Mouse (Mus musculus) liver, adult (tissue): ENCODE measurements around the gene Ets1.

Experiments
- GATA4 ChIP-seq: IDR thresholded peaks from 2 replicates; pipeline ENCODE4 v1.6.1; 2014; ENCODE audit warnings: mild to moderate bottlenecking, low read length; ENCODE audit not compliant: insufficient replicate concordance

Gene Ets1

DNA sequence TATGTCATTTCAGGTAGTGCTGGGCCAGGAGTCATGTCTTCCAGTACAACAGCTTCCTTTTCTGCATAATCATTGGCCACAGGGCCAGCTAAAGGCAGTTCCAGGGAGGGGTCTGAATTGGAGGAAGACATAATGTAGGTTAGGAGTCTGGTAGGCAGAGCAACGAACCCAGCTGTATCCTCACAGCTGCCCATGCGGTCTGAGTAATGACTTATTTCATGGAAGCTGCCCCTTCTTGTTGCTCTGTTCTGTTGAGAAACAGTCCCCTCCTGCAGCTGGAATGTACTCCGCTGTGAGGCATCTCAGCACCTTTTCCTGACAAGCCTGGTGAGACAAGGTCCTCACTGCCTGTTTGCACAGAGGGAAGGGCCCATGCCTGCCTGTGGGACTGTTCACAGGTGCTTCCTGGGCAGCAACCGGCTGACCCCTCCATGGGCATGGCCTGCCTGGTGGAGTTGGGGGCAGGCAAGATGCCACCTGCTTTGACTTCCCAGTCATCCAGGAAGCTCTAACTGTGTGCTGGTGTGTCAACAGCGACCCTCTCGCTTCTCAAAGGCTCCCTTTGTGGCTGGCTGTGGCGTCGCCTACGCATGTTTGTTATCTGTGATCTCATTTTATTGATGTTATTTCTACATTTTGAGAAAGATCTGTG lies 69.9 kb downstream of the Ets1 start:
- no peak for TF ChIP-seq GATA4

DNA sequence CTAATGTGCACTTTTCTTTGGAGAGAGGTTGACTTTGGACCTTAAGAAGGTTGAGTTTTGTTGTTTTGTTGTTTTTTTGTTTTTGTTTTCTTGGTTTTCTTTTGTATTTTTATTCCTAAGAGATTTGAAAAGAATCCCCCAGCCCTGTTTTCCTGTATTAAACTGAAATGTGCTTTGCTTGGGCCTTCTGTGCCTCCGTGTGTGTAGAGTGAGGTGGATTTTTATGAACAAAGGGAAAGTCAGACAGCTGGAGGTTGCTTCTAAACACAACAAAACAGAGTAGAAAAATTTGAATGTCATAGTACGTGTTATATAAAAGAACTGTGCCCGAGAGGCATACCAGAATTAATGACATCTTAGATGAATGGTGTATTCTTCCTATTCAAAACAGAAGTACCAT lies 71.4 kb downstream of the Ets1 start:
- no peak for TF ChIP-seq GATA4

DNA sequence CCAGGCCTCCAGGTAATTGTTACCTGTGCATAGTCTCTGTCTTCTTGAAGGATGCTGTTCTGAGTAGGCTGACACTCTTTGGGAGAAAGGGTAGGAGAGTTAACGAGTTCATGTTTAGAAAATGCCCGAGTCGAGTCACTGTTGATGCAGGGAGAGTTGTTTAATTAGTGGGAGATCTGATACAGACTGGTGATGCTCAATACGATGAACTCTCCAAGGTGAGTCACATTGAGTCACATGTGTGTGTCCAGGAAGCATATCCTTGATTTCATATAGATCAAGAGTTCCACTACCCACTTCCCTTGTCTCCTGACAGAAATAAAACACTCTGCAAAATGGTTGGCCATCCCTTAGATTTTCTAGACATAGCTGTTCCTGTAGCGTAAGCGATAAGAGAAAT lies 72.5 kb downstream of the Ets1 start:
- no peak for TF ChIP-seq GATA4

DNA sequence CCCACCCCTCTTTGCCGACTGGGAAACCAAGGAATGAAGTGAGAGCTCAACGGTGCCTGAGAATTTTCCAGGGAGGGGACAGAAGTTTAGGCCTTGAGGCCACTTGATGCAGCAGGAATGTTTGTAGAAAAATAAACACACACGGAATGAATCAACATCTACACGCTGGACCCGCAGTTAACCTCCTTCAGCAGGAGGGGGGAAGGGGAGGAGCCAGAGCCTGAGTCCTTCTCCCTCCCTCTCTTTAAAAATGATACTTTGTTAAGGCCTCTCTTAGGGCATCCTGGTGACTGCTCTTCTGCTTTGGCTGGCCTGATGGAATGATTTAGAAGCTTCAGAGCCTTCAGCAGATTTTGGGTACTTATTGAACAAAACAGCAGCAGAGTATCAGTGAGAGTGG lies 73.3 kb downstream of the Ets1 start:
- TF ChIP-seq GATA4, result no peak

DNA sequence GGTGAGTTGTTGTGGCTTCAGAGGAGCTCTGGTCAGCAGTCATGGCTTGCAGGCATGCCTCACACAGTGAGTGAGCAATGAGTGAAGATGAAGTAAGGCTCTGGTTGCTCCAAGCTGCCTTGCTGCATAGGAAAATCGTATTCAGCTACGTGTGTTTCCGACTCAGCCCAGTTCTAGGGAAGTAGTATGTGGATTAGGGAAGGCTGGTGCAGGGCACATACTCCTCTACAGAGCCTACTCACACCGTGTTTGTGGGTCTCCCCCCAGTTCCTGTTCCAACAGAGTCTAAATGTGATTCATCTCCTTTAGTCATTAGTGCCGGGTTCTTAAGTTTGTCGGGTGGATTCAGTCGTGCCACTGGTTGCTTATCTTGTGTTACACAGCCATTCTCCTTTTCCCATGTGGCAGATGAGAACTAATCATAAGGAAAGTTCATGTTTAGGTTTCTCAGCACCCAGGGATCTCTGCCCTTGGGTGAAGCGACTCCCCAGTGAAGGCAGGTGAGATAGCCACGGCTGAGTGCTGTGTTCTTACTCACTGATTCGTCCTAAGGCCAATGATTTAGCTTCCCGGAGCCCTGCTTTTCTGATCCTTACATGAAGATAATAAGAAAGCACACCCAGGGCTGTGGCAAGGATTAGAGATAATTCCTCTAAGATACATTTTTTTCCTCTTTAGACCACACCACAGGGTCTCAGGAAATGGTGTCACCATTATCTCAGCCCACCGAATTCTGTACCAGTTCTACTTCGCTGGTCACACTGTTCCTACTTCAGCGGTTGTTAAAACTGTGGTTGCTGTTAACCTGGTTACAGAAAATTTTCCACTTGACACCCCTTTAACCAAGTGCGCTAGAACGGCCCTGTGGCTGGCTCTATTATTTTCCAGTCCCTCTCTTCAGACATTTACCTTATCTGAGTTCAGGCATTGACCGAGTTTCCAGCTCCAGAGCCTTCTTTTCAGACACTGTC lies 74.0 kb downstream of the Ets1 start:
- no peak for TF ChIP-seq GATA4

DNA sequence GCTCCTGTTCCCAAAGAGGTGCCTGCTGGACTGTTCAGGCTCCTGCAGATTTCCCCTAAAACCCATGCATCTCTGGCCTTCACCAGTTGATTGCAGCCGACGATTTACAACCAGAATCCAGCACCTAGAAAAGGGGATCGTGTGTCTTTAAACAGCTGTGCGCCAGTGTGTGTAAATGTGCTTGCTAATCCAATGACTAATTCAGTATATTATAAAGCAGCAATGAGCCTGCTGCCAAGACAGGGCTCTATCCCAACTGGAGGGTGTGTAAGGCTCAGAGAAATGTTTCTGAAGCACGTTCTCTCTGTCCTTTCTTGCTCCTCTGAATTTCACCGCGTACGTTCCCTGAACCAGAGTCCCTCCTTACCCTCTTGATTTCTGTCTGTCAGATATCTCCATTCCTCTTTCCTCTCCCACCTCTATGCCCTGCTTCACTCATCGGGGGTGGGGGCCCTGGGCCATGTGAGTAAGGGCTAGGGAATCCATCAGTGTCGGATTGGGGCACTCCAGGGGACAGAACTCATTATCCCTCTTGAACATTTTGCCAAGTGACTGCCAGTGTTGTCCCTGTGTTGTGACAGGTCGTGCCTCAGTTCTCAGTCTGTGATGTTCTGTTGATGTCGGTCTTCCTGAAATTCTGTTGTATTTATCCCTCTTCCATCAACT lies 75.1 kb downstream of the Ets1 start:
- no peak for TF ChIP-seq GATA4

DNA sequence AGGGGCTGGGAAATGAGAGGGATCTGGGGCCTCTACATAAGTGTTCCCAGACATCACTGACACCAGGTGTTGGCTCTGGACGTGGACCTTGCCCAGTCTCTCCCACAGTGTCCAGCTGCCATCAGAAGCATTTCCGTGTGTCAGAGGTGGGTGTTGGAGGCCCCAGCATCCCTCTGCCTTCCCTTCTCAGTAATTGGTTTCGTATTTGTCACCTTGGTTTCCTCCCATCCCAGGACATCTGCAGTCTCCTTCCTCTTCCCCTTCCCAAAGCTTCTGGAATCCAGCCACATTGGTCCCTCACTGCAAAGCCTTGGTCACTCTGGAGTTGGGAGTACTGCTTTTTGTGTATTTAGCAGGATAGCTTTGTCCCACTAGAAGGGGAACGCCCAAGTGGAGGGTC lies 75.7 kb downstream of the Ets1 start:
- TF ChIP-seq GATA4, result no peak

DNA sequence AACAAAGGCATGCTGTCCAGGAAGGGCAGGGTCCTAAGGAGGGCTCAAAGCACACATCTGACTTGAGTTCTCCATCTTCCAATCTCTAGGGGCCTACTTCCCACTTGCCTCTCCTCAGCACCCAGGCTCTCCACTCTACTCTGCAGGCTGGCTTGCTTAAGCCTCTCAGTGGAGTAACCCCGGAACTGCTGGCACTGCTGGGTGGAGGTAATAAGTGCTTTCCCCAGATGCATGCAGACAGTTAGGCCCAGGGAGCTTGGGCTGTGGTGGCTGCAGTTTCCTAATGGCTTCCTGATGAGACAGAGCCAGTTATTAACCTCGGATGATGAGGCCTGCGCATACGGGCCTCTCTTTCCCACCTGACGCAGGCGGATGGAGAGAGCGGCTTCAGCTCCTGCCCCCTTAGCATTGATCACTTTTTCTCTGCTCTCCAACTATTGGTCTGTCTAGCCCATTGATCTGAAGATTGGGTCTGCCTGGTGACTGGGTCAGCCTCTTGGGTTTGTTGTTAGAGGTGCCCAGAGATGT lies 76.4 kb downstream of the Ets1 start:
- no peak for TF ChIP-seq GATA4

DNA sequence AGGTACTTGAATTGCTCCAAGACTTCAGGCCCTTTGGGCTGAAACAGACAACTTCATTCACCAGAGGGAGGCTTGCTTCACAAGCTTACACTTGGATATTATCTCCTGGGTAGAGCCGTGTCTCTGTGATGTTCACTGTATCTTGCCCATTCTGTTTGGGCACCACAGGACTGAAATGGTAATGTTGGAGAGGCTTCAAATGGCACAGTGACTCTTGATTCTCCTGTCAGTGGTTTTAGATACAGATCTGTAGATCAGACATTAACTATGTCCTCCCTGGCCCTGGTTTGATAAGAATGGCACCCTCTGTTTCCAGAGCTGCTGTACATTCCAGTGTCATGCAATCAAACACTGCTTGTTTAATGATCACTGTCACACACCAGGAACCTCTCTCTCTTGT lies 77.1 kb downstream of the Ets1 start:
- TF ChIP-seq GATA4, result no peak

DNA sequence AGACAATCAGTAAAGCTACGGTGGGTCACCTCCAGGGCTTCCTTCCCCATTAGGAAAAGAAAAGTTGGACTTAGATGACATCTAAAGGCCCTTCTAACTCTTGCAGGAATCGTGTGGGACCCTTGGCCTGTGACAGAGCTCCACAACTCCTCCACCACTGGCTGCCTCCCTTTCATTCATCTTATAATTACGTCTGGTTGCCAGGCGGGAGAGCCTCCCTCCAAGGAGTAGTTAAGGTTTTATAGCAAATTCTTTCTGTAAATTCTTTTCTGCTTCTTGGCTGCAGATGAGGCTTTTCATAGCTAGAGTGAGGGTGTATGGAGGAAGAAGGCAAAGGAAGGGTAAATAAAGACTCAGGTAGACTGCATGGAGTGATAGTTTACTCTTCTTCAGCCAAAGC lies 77.8 kb downstream of the Ets1 start:
- no peak for TF ChIP-seq GATA4

DNA sequence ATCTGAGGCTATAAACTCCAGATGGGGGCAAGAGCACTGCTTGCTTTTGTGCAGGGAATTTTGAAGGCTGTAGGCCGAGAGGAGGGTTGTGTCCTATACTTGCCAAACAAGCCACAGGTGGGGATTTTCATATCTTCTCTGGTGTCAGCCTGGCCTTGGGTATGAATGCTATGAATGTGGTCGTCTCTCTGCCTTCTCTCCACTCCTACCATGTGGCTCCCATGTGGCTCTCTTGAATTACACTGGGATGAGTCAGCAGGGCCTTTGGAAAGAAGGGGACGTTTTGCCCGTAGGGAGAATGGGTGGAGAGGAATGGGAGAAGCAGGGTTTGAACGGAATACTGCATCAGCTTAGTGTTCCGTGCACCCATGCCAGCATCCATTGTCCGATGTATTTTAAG lies 78.5 kb downstream of the Ets1 start:
- TF ChIP-seq GATA4, result no peak

DNA sequence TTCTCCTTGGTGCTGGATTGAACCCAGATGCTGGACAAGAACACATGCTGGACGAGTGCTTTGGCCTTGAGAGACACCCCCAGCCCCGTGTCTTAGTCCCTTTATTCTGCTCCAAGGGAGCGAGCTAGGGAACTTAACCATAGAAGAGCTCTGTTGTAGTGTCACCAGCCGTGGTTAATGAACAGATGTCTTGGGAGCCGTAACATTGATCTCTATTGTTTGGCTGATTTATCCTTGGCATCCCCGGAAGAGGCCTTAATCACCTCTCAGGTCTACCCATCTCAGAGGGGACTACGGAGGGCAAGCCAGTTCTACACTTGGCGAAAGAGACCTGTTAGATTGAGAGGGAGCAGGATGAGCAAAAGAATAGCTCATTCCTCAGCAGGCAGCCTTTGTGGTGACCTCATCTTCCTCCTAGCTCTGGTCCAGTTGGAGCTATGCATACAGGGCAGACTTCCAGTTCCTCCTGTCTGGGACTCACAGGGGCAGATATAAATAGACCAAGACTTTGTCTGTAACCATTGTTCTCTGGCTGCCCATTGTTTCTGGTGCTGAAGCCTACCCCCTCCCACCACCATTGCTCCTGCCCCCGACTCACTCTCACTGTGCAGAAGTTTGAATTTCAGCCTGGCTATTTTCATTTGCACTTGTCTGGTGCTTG lies 79.9 kb downstream of the Ets1 start:
- TF ChIP-seq GATA4, result no peak

DNA sequence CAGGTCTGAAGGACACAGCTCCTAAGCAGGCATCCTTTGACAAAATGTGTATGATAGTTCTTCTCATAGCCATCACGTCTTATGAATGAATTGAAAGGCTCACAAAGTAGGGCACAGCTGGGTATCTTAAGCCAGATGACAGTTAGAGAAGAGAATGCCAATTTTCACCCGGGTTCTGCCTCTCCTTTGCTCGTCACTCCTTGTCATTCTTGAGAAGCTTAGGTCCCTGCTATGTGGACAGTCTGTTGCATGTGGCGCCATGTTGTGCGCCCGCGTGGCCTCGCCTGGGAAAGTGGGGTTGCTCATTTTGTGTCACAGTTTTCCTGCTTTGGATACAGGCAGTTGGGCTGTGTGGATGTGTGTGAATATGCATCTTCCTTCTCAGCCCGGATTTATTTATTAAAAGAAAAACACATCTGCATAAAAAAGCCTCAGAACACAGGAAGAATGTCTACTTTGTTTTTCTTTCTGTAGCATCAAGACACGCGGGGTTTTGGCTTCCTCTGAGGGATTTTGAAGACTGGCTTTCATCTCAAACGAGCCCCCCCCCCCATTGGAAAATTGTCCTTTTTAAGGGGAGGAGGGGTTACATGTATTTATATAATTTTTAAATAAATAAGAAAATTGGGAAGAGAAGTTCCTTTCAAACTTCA lies 81.4 kb downstream of the Ets1 start:
- no peak for TF ChIP-seq GATA4

DNA sequence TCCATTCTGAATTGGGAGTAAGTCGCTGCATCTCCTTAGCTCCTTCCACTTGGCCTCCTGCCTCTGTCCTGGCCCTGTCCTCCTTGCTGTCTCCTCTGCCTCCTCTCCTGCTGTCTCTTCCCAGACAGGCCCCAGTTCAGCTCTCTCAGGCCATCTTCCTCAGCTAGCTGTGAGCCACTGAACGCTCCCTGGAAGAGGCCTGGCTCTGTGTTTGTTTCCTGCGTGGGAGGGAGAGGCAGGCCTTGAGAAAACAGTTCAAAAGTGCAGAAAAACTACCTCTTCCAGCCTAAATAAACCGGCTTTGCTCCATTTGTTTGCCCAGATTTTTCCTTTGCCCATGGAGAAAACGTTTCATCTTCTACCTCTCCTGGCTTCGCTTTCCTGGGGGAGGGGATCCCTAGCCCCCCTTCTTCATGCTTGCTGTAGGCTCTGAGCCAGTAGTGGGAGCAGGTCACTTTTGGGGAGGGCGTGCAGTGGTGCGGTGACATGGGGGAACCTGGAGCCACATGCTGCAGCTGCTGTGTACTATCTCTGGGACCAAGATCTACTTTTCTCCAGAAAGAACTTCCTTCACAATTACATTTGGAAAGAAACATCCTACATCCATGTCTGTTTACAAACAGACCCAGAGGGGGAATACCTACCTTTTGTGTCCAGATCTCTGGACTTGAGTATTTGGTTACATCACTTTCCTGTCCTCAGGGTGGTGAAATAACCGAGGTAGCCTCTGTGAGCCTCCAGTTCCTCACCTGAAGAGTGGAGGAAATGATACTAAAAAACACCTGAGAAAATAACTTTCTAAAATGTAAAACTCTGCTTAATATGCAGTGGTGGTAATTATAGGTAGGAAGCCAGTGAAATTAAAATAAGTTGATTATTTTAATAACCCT lies 82.2 kb downstream of the Ets1 start:
- no peak for TF ChIP-seq GATA4
